Mouse (Mus musculus): ENCODE results near the gene Atp5g2.

- TF ChIP-seq CTCF (IDR thresholded peaks at IDR 0.05) (no peak), EP300 (IDR thresholded peaks at IDR 0.05) (no peak)
Measured at GRCm38 (mm10) chr15:102670281-102670680, 1.9 kb downstream of the Atp5g2 start.
